Mouse (Mus musculus) heart, postnatal 0 days (tissue): ENCODE data around the gene Gm17509. TPM values are rescaled to one million over a fixed set of nuclear protein-coding genes. Genes with fewer than 3 reads are reported as not detected.
A peak's percentile ranks its signal among the peaks of the same experiment; 100 is the strongest.

Source experiments
- ATAC-seq: fragments of 200-750 bp; cut with Nextera tagmentation; 2 replicates; pipeline ENCODE4 v1.8.0; 2017; ENCODE audit warnings: low read depth, moderate number of reproducible peaks, moderate library complexity; ENCODE audit not compliant: insufficient read depth
- DNase-seq: peaks from one replicate; pipeline ENCODE4 v3.0.0-alpha.2; 2016; ENCODE audit warnings: low spot score
- H3K27ac ChIP-seq: fragments of 300-500 bp; sonication (generic); 2 replicates; pipeline ENCODE4 v1.5.1; 2014; ENCODE audit warnings: low read depth, mild to moderate bottlenecking
- H3K27me3 ChIP-seq: fragments of 300-500 bp; sonication (generic); 2 replicates; pipeline ENCODE4 v1.6.1; 2014; ENCODE audit warnings: low read length, mixed read lengths; ENCODE audit not compliant: control insufficient read depth, insufficient read depth
- H3K36me3 ChIP-seq: fragments of 300-500 bp; sonication (generic); replicated peaks from 2 replicates; pipeline ENCODE4 v1.6.1; 2014; ENCODE audit warnings: low read length, mixed read lengths; ENCODE audit not compliant: control insufficient read depth, insufficient read depth
- H3K4me1 ChIP-seq: fragments of 300-500 bp; sonication (generic); 2 replicates; pipeline ENCODE4 v1.6.1; 2014; ENCODE audit warnings: antibody characterized with exemption; ENCODE audit not compliant: control insufficient read depth, insufficient read depth
- H3K4me2 ChIP-seq: fragments of 300-500 bp; sonication (generic); 2 replicates; pipeline ENCODE4 v1.6.1; 2014; ENCODE audit warnings: low read depth, mild to moderate bottlenecking, low read length, moderate library complexity
- H3K4me3 ChIP-seq: fragments of 300-500 bp; sonication (generic); 2 replicates; pipeline ENCODE4 v1.5.1; 2014; ENCODE audit warnings: low read depth, low read length
- H3K9ac ChIP-seq: fragments of 300-500 bp; sonication (generic); replicated peaks from 2 replicates; pipeline ENCODE4 v1.6.1; 2014; ENCODE audit warnings: low read depth, low read length, mixed read lengths
- H3K9me3 ChIP-seq: fragments of 300-500 bp; sonication (generic); replicated peaks from 2 replicates; pipeline ENCODE4 v1.6.1; 2016; ENCODE audit warnings: low read length; ENCODE audit not compliant: control insufficient read depth
- CTCF ChIP-seq: IDR thresholded peaks from 2 replicates; pipeline ENCODE4 v1.5.1; 2016; ENCODE audit warnings: antibody characterized with exemption, control low read depth, low read depth
- EP300 ChIP-seq: IDR thresholded peaks from 2 replicates; pipeline ENCODE4 v1.6.1; 2016; ENCODE audit warnings: antibody characterized with exemption, low read depth
- WGBS: fragments of 180-500 bp; shearing (Covaris S2); extraction: QIAGEN DNeasy Blood & Tissue Kit; methylation state at CpG from one replicate; pipeline ENCODE4 v1.1.7; 2014; 5-methylcytosine and 5-hydroxymethylcytosine counted together
- polyA plus RNA-seq: library from polyadenylated mRNA; unstranded; fragments of >200 nt; fragmentation: Nextera tagmentation; extraction: Ambion mirVana; gene quantifications from 2 replicates; pipeline ENCODE4 v1.2.1, GENCODE M21; 2015
- total RNA-seq: library from RNA; depleted of rRNA; stranded (reverse); fragments of >200 nt; gene quantifications from 2 replicates; pipeline ENCODE4 v1.2.3, GENCODE M21; 2014; ENCODE audit warnings: low replicate concordance

The Gm17509 gene
- total and polyA plus RNA-seq, 2 experiments from 2014 or later: not detected

DNA sequence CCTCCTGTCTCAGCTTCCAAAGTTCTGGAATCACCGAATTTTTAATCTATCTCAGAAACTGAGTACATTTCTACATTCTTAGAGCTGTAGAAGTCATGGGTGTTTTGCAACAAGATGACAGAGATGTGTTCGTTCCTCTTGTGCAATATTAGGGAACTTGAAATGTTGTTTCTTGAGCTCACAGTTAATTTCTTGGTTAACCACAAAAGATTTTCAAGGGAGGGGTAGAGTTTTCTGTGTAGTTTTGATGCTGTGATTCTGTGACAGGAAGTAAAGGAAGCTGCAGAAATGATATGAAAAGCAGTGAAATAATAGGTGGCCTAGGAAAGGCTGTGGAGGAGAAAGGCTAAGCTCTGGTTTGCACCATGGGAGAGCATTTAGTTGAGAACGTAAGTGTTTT lies 21.2 kb upstream of the Gm17509 start:
- Histone ChIP-seq H3K27ac (no peak overlapping the region), H3K9me3 (no peaks in the 10 kb centered on the region), H3K27me3 (no peaks in the 10 kb centered on the region), H3K4me2 (no peak overlapping the region), H3K9ac (no peak overlapping the region), H3K4me1 (0 out of 2 replicates have a peak, but pooled peaks cover 4% of the 10 kb centered on the region), H3K4me3 (no peak overlapping the region), H3K36me3 (no peaks in the 10 kb centered on the region)
- no peak for ATAC-seq
- WGBS: 84% methylated on average over 3 of the region's 3 CpGs
- no peak for DNase-seq
- TF ChIP-seq EP300 (no peak), CTCF (no peak)

DNA sequence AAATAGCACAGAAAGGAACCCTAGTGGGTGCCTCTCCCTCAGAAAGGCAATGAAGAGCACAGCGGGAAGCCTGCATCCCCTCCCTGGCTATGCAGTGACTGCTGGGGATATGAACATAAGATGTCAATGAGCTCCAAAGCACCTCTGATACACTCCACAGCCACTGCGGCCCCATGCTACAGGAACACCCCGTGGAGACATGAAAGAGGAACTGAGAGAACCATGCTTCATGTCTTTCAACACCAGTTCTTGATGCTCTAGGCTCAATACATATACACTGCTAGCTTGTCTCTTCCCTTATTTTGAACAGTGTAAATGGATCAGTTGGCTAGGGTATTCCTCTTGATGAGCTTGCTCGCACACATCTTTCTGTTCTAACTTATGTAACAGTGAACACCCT lies 16.2 kb upstream of the Gm17509 start:
- Histone ChIP-seq H3K9me3 (no peaks in the 10 kb centered on the region), H3K4me3 (no peak overlapping the region), H3K27me3 (no peaks in the 10 kb centered on the region), H3K36me3 (no peaks in the 10 kb centered on the region), H3K9ac (no peak overlapping the region), H3K4me2 (no peak overlapping the region), H3K27ac (no peak overlapping the region), H3K4me1 (no peaks in the 10 kb centered on the region)
- ATAC-seq (no peak), DNase-seq (no peak)
- TF ChIP-seq EP300: no peak
- WGBS: 52% methylated on average over 4 of the region's 4 CpGs

DNA sequence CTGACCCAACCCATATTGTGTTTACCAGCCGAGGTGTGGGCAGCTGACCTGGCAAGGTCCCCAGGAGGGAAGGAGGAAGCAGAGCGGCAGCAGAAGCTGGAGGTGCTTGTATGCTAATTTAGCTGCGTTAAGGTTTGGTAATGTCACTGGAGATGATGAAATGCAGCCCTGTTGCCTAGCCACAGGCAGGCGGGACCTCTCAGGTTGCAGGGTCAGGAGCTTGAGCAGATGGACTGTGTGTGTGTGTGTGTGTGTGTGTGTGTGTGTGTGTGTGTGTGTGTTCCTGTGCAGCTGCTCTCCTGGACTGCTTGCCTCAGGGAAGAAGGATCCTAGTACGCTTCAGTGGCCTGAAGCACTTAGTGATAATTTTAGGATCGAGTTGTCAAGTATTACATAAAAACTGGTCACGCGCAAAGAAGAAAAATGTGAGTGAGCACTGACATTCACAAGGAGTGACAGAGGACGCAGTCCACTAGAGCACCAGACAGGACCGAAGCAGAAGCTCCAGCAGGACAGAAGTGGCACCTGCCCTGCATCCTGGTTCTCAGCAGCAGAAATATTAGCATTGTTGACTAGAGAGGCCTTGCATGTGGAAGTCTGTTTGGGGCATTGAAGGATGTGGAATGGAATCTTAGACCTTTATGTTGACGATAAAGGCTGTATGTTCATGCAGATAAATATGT lies 14.8 kb upstream of the Gm17509 start:
- no peak overlapping the region for H3K9ac ChIP-seq
- no peak overlapping the region for H3K4me3 ChIP-seq
- H3K27me3 ChIP-seq: no peaks in the 10 kb centered on the region
- H3K27ac ChIP-seq: no peak overlapping the region
- H3K9me3 ChIP-seq: no peaks in the 10 kb centered on the region
- 32% methylated on average over 11 of the region's 11 CpGs for WGBS
- no peak overlapping the region for H3K4me2 ChIP-seq
- no peaks in the 10 kb centered on the region for H3K36me3 ChIP-seq
- ATAC-seq (peak; percentile 27; the same call in 1 of the 2 replicates), DNase-seq (peak; percentile 22)
- TF ChIP-seq EP300 (no peak), CTCF (no peak)
- no peaks in the 10 kb centered on the region for H3K4me1 ChIP-seq

DNA sequence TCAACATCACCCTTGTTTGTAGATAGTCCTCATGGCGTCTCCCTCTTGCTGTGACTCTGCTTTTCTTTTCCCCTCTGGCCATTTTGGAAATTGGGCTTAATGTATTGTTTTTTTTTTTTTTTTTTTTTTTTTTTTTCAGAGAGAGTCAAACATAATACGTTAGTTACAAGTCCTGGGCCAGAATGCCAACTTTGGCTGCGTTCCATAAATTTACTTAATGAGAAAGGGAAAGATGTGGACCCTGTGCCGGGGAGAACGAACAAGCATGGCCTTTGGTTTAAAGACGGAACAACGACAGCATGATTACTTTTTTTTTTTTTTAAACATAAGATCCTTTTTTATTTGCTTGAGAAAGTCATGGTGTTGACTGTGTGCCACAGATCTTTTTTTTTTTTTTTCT lies 13.6 kb upstream of the Gm17509 start:
- Histone ChIP-seq H3K9ac (no peak overlapping the region), H3K9me3 (no peaks in the 10 kb centered on the region), H3K4me2 (no peak overlapping the region), H3K4me1 (no peaks in the 10 kb centered on the region), H3K27me3 (no peaks in the 10 kb centered on the region), H3K4me3 (no peak overlapping the region), H3K27ac (no peak overlapping the region), H3K36me3 (no peaks in the 10 kb centered on the region)
- TF ChIP-seq EP300 (no peak), CTCF (no peak)
- DNase-seq: no peak
- ATAC-seq: no peak
- 84% methylated on average over 7 of the region's 7 CpGs for WGBS

DNA sequence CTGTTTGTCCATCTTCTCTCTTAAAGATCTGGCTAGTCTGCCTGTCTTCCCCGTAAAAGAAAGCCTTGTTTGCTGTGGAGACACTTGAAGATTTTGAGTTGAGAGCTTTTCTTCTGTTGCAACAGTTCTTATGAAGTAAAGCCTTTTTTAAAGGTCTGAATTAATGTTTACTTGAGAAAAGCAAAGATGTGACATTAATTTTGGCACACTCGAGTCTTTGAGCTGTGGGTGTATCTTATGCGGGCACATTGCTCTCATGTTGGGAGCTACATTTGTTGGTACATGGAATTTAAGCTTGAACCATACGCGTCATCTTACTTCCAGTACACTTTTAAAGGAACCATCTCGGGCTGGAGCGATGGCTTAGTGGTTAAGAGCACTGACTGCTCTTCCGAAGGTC lies 12.9 kb upstream of the Gm17509 start:
- no peak for DNase-seq
- no peaks in the 10 kb centered on the region for H3K9me3 ChIP-seq
- no peaks in the 10 kb centered on the region for H3K4me1 ChIP-seq
- H3K9ac ChIP-seq: no peak overlapping the region
- no peak overlapping the region for H3K4me3 ChIP-seq
- no peaks in the 10 kb centered on the region for H3K27me3 ChIP-seq
- TF ChIP-seq CTCF (no peak), EP300 (no peak)
- no peak overlapping the region for H3K27ac ChIP-seq
- no peak for ATAC-seq
- WGBS: 91% methylated on average over 8 of the region's 8 CpGs
- H3K4me2 ChIP-seq: no peak overlapping the region
- H3K36me3 ChIP-seq: no peaks in the 10 kb centered on the region
